Mouse (Mus musculus): Measurements from ENCODE around the gene Pmm1. TPM values are rescaled to one million over a fixed set of nuclear protein-coding genes. Genes with fewer than 3 reads are reported as not detected.

Pmm1 gene
- polyA plus RNA-seq, 1 experiment from 2014 or later, result 19.7 TPM

DNA sequence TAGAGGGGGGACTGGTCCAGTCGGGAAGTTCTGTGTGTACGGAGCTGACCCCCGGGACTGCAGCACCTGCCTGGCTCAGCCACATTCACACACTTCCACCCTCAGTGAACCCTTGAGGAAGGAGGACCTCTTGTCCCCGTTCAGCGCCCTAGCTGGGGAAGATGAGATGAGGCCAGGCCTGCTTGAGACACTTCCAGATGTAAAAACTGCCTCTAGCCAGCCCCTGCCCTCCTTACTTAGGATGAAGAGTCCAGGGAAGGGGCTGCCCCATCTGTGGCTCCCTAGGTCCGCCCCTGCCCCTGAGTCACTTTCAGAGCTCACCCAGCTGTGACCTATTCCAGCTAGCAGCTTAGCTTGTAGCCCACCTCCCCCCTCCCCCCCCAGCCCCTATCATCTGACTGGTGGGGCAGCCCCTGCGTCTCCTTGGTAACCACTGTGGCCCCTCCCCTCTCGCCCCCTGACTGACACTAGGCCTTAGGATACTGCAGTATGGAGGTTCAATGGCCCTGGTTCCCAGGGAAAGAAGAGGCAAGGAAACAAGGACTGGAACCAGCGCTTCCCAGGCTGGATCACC is 17.5 kb downstream of the Pmm1 start:
- no peak overlapping the region for H3K9ac ChIP-seq (ENCODE audit: low read length)
- no peaks in the 10 kb centered on the region for H3K9me3 ChIP-seq (ENCODE audit: control insufficient read depth, low read length)
- no peaks in the 10 kb centered on the region; a peak in 1 of 4 replicates for H3K4me1 ChIP-seq (ENCODE audit: control insufficient read depth in 2 of 2, insufficient read depth in 2 of 2, low read length in 2 of 2)
- no peak for ATAC-seq (ENCODE audit: insufficient number of reproducible peaks, insufficient read depth, low FRiP score, low read depth)
- no peak overlapping the region for H3K4me2 ChIP-seq (ENCODE audit: low read length)
- WGBS, result 30% methylated on average over 9 of the region's 9 CpGs
- no peaks in the 10 kb centered on the region for H3K36me3 ChIP-seq (ENCODE audit: control insufficient read depth, insufficient read depth, low read length)
- H3K27me3 ChIP-seq (ENCODE audit: control insufficient read depth, insufficient read depth, low read length), result no peaks in the 10 kb centered on the region
- no peak overlapping the region for H3K27ac ChIP-seq (replicated peaks in 1 of 2; ENCODE audit: control insufficient read depth in 1 of 2, insufficient read depth in 1 of 2, low read depth in 2 of 2, low read length in 2 of 2)
- H3K4me3 ChIP-seq (ENCODE audit: control insufficient read depth in 1 of 2, insufficient read depth in 1 of 2, low read depth in 1 of 2, low read length in 2 of 2), result no peak overlapping the region

- H3K9ac ChIP-seq (ENCODE audit: low read length), result no peak overlapping the region
- H3K27ac ChIP-seq (replicated peaks in 1 of 2; ENCODE audit: control insufficient read depth in 1 of 2, insufficient read depth in 1 of 2, low read depth in 2 of 2, low read length in 2 of 2), result no peak overlapping the region
- no peak for ATAC-seq (ENCODE audit: insufficient number of reproducible peaks, insufficient read depth, low FRiP score, low read depth)
- H3K4me3 ChIP-seq (ENCODE audit: control insufficient read depth in 1 of 2, insufficient read depth in 1 of 2, low read depth in 1 of 2, low read length in 2 of 2), result no peak overlapping the region
- 86% methylated on average over 2 of the region's 2 CpGs for WGBS
- H3K9me3 ChIP-seq (ENCODE audit: control insufficient read depth, low read length), result no peaks in the 10 kb centered on the region
- no peak overlapping the region for H3K4me2 ChIP-seq (ENCODE audit: low read length)
- H3K4me1 ChIP-seq (ENCODE audit: control insufficient read depth in 2 of 2, insufficient read depth in 2 of 2, low read length in 2 of 2), result peaks cover 11 to 13% of the 10 kb centered on the region in 2 experiments; a peak in 3 of 4 replicates
- H3K27me3 ChIP-seq (ENCODE audit: control insufficient read depth, insufficient read depth, low read length), result no peaks in the 10 kb centered on the region; the same call in 1 of the 2 replicates
- H3K36me3 ChIP-seq (ENCODE audit: control insufficient read depth, insufficient read depth, low read length), result no peaks in the 10 kb centered on the region
Measured at GRCm38 (mm10) chr15:81941010-81941409, 19.7 kb downstream of the Pmm1 start.

- H3K27me3 ChIP-seq (ENCODE audit: control insufficient read depth, insufficient read depth, low read length), result no peaks in the 10 kb centered on the region; the same call in 1 of the 2 replicates
- no peak overlapping the region for H3K4me2 ChIP-seq (ENCODE audit: low read length)
- H3K4me3 ChIP-seq (ENCODE audit: control insufficient read depth in 1 of 2, insufficient read depth in 1 of 2, low read depth in 1 of 2, low read length in 2 of 2), result no peak overlapping the region
- H3K27ac ChIP-seq (replicated peaks in 1 of 2; ENCODE audit: control insufficient read depth in 1 of 2, insufficient read depth in 1 of 2, low read depth in 2 of 2, low read length in 2 of 2), result no peak overlapping the region
- WGBS, result 87% methylated on average over 5 of the region's 5 CpGs
- H3K9me3 ChIP-seq (ENCODE audit: control insufficient read depth, low read length), result no peaks in the 10 kb centered on the region
- no peak overlapping the region for H3K9ac ChIP-seq (ENCODE audit: low read length)
- ATAC-seq (ENCODE audit: insufficient number of reproducible peaks, insufficient read depth, low FRiP score, low read depth), result no peak
- no peaks in the 10 kb centered on the region for H3K36me3 ChIP-seq (ENCODE audit: control insufficient read depth, insufficient read depth, low read length)
- peaks cover 11 to 13% of the 10 kb centered on the region in 2 experiments; a peak in 3 of 4 replicates for H3K4me1 ChIP-seq (ENCODE audit: control insufficient read depth in 2 of 2, insufficient read depth in 2 of 2, low read length in 2 of 2)
Measured at GRCm38 (mm10) chr15:81940219-81940618, 20.5 kb downstream of the Pmm1 start.

GRCm38 (mm10) chr15:81939774-81940173 is 21.0 kb downstream of the Pmm1 start:
- no peak for ATAC-seq (ENCODE audit: insufficient number of reproducible peaks, insufficient read depth, low FRiP score, low read depth)
- no peak overlapping the region for H3K27ac ChIP-seq (replicated peaks in 1 of 2; ENCODE audit: control insufficient read depth in 1 of 2, insufficient read depth in 1 of 2, low read depth in 2 of 2, low read length in 2 of 2)
- H3K9me3 ChIP-seq (ENCODE audit: control insufficient read depth, low read length), result no peaks in the 10 kb centered on the region
- H3K9ac ChIP-seq (ENCODE audit: low read length), result no peak overlapping the region
- H3K36me3 ChIP-seq (ENCODE audit: control insufficient read depth, insufficient read depth, low read length), result no peaks in the 10 kb centered on the region
- no peak overlapping the region for H3K4me3 ChIP-seq (ENCODE audit: control insufficient read depth in 1 of 2, insufficient read depth in 1 of 2, low read depth in 1 of 2, low read length in 2 of 2)
- no peaks in the 10 kb centered on the region; the same call in 1 of the 2 replicates for H3K27me3 ChIP-seq (ENCODE audit: control insufficient read depth, insufficient read depth, low read length)
- 82% methylated on average over 4 of the region's 4 CpGs for WGBS
- H3K4me1 ChIP-seq (ENCODE audit: control insufficient read depth in 2 of 2, insufficient read depth in 2 of 2, low read length in 2 of 2), result peaks cover 11 to 13% of the 10 kb centered on the region in 2 experiments; a peak in 3 of 4 replicates
- H3K4me2 ChIP-seq (ENCODE audit: low read length), result no peak overlapping the region

DNA sequence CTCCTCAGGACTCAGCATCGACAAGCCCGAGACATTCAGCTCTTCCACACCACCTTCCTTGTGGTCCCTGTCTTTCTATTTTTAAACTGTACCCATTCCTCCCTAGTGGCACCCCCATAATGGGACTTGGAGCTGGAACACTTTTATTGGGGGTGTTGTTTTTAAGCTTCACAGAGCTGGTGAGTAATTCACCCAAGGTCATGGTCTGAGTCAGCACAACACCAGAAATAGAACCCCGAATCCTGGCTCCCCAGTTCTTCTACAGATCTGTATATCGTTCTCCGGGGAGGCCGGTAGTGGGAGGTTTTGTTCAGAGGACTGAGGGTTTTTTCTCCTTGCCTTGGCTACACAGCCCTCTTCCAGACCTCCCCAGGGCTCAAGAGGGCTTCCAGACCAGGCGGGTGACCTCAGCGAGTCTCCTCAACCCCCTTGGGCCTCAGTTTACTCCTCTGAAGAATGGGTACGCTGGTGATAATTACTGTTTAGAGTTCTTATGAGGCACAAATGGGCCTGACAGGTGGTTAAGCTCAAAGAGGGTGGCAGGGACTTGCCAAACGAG is 21.5 kb downstream of the Pmm1 start:
- Histone ChIP-seq H3K4me3 (ENCODE audit: control insufficient read depth in 1 of 2, insufficient read depth in 1 of 2, low read depth in 1 of 2, low read length in 2 of 2) (no peak overlapping the region), H3K36me3 (ENCODE audit: control insufficient read depth, insufficient read depth, low read length) (no peaks in the 10 kb centered on the region), H3K4me1 (ENCODE audit: control insufficient read depth in 2 of 2, insufficient read depth in 2 of 2, low read length in 2 of 2) (peaks cover 11 to 13% of the 10 kb centered on the region in 2 experiments; a peak in 3 of 4 replicates), H3K27me3 (ENCODE audit: control insufficient read depth, insufficient read depth, low read length) (no peaks in the 10 kb centered on the region; the same call in 1 of the 2 replicates), H3K27ac (replicated peaks in 1 of 2; ENCODE audit: control insufficient read depth in 1 of 2, insufficient read depth in 1 of 2, low read depth in 2 of 2, low read length in 2 of 2) (no peak overlapping the region), H3K9ac (ENCODE audit: low read length) (no peak overlapping the region), H3K9me3 (ENCODE audit: control insufficient read depth, low read length) (no peaks in the 10 kb centered on the region), H3K4me2 (ENCODE audit: low read length) (no peak overlapping the region)
- no peak for ATAC-seq (ENCODE audit: insufficient number of reproducible peaks, insufficient read depth, low FRiP score, low read depth)
- WGBS, result 82% methylated on average over 10 of the region's 10 CpGs

DNA sequence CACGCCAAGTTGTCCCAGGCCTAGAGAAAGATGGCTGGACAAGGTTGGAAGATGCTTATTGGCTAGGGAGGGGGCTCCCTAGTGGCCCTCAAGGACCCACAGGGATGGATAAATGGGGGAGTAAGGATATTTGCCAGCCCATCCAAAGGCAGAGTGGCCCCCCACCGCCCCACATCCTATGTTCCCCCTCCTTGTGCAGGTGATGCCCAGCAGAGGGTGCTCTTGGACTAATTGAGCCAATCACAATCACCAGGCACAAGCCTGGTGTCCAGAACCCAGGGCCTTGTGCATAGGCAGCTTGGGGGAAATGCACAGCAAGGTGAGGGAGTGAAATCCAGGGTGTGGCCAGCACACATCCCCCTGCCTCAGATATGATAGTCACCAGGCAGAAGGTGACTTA is 22.5 kb downstream of the Pmm1 start:
- Histone ChIP-seq H3K36me3 (ENCODE audit: control insufficient read depth, insufficient read depth, low read length) (no peaks in the 10 kb centered on the region), H3K4me3 (ENCODE audit: control insufficient read depth in 1 of 2, insufficient read depth in 1 of 2, low read depth in 1 of 2, low read length in 2 of 2) (no peak overlapping the region), H3K4me2 (ENCODE audit: low read length) (peak overlapping the region; percentile 70; the same call in 1 of the 2 replicates), H3K9me3 (ENCODE audit: control insufficient read depth, low read length) (no peaks in the 10 kb centered on the region), H3K4me1 (ENCODE audit: control insufficient read depth in 2 of 2, insufficient read depth in 2 of 2, low read length in 2 of 2) (peaks cover 11 to 13% of the 10 kb centered on the region in 2 experiments; a peak in 3 of 4 replicates), H3K27ac (replicated peaks in 1 of 2; ENCODE audit: control insufficient read depth in 1 of 2, insufficient read depth in 1 of 2, low read depth in 2 of 2, low read length in 2 of 2) (no peak overlapping the region), H3K27me3 (ENCODE audit: control insufficient read depth, insufficient read depth, low read length) (no peaks in the 10 kb centered on the region; the same call in 1 of the 2 replicates), H3K9ac (ENCODE audit: low read length) (no peak overlapping the region)
- ATAC-seq (ENCODE audit: insufficient number of reproducible peaks, insufficient read depth, low FRiP score, low read depth), result no peak
- WGBS, result 42% methylated on average over 2 of the region's 2 CpGs

DNA sequence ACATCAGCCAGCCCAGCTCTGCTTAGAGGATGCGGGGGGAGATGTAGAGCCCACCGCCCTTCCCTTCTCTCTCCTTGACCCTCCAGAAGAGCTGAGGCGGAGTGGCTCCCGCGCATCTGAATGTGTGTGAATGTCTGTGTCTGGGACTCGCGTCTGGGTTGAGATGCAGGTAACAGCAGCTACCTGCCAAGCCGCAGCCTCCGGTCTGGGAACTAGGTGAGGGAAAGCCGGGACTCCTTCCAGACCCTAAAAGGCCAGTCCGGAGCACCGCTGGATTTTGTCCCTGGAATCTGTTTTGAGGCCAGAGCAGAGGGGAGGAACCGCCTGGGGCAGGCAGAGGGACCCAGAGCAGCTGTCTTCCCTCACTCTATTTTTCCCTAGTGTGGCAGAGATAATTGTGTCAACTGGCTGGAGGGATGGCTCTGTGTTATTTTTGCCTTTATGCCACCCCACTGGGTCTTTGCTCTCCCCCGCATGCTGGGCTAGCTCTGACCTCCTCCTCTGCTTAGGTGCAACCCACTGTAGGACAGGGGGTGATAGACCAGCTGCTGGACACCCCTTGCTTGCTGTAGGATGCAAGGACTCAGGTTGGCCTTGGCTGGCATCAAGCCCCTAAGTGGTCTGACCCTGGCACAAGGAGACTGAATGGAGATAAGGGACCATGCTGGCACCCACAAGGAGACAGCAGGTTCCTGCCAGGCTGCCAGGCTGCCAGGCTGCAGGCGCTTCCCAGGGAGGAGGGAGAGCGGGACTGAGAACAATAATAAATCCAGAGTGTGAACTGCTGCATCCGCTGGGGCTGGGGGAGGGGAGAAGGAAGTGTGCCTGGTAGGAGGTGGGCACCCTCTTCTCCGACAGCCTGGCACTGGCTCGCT is 23.4 kb downstream of the Pmm1 start:
- Histone ChIP-seq H3K36me3 (ENCODE audit: control insufficient read depth, insufficient read depth, low read length) (no peaks in the 10 kb centered on the region), H3K4me1 (ENCODE audit: control insufficient read depth in 2 of 2, insufficient read depth in 2 of 2, low read length in 2 of 2) (peaks cover 11 to 13% of the 10 kb centered on the region in 2 experiments; a peak in 3 of 4 replicates), H3K4me2 (ENCODE audit: low read length) (peak overlapping the region; percentile 70), H3K9ac (ENCODE audit: low read length) (peak overlapping the region; percentile 65), H3K27me3 (ENCODE audit: control insufficient read depth, insufficient read depth, low read length) (no peaks in the 10 kb centered on the region; the same call in 1 of the 2 replicates), H3K4me3 (ENCODE audit: control insufficient read depth in 1 of 2, insufficient read depth in 1 of 2, low read depth in 1 of 2, low read length in 2 of 2) (peak overlapping the region; percentile 42 to 51), H3K27ac (replicated peaks in 1 of 2; ENCODE audit: control insufficient read depth in 1 of 2, insufficient read depth in 1 of 2, low read depth in 2 of 2, low read length in 2 of 2) (peak overlapping the region in 1 of 2 experiments; percentile 44; a peak in 2 of 4 replicates), H3K9me3 (ENCODE audit: control insufficient read depth, low read length) (no peaks in the 10 kb centered on the region)
- ATAC-seq (ENCODE audit: insufficient number of reproducible peaks, insufficient read depth, low FRiP score, low read depth), result 0 out of 2 replicates have a peak, but pooled peaks have one; percentile 18
- WGBS, result 13% methylated on average over 19 of the region's 19 CpGs

Measured in heart, embryonic 14.5 days (tissue).